Comparison of ENCODE assay signal across 14 mouse cellular contexts in the genomic region with DNA sequence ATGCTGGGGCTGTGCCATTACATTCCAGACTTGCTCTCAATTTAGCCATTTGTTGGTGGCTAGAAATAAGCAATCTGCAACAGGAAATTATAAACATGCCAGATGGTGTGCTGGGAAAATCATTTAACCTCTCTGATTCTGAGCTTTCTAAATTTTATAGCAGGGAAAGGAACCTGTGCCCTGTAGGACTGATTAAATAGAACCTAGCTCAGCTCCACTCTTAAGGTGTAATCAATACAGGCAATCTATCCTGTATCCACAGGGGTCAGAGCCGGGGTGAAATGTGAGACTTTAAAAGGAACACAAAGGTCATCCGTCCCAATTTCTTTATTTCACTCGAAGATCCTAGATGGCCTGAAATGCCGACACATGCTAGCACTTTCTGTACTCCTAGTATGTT.
"Had no signal": no experiment of that assay in that cellular context is flagged by ENCODE, and none has a peak within 500 bp of the region (broad histone marks: within the 10 kb centered on the region; RNA-seq: fewer than 3 reads in every experiment).

No protein-coding gene starts in this region.

- H3K9me3 ChIP-seq: kidney, embryonic 15.5 days; liver, embryonic 15.5 days; midbrain, embryonic 12.5 days; stomach, embryonic 15.5 days had no signal

- H3K4me2 ChIP-seq: kidney, embryonic 15.5 days; liver, embryonic 11.5 days; liver, embryonic 15.5 days; lung, embryonic 14.5 days; midbrain, embryonic 12.5 days; stomach, embryonic 15.5 days had no signal

- H3K9ac ChIP-seq: kidney, embryonic 15.5 days; liver, embryonic 15.5 days; lung, embryonic 14.5 days; midbrain, embryonic 12.5 days; stomach, embryonic 15.5 days had no signal

- H3K4me1 ChIP-seq: kidney, embryonic 15.5 days; liver, embryonic 15.5 days; midbrain, embryonic 12.5 days; stomach, embryonic 15.5 days had no signal

- H3K4me3 ChIP-seq: kidney, embryonic 15.5 days; liver, embryonic 15.5 days; midbrain, embryonic 12.5 days; stomach, embryonic 15.5 days had no signal

- H3K27ac ChIP-seq: kidney, embryonic 15.5 days; liver, embryonic 15.5 days; midbrain, embryonic 12.5 days; stomach, embryonic 15.5 days had no signal

- H3K36me3 ChIP-seq: kidney, embryonic 15.5 days; liver, embryonic 15.5 days; midbrain, embryonic 12.5 days; stomach, embryonic 15.5 days had no signal

- ATAC-seq: intestine, embryonic 16.5 days had no signal

- H3K27me3 ChIP-seq: kidney, embryonic 15.5 days; liver, embryonic 15.5 days; midbrain, embryonic 12.5 days; stomach, embryonic 15.5 days had no signal

- DNase-seq: kidney, adult 2 months; kidney, postnatal 14 days; lung, embryonic 14.5 days; lung, postnatal 10 days; lung, postnatal 4 days; right cerebral cortex, postnatal 14 days; thymus, adult 2 months; thymus, postnatal 25 days had no signal
